ENCODE assay signal across 8 mouse cellular contexts in genomic region chr9:114390749-114391075, GRCm38 (mm10). TPM values are rescaled to one million over a fixed set of nuclear protein-coding genes. Genes with fewer than 3 reads are reported as not detected.
DNase-seq lines count a peak whose midpoint lies in the region; ATAC-seq lines count a peak whose summit lies in the region.

No protein-coding gene starts in this region.

- peak overlapping the region; percentile 71 for H3K4me2 ChIP-seq in kidney, embryonic 16.5 days (replicated peaks; ENCODE audit: low read depth, low read length)
- H3K4me2 ChIP-seq in midbrain, embryonic 15.5 days: peak overlapping the region; percentile 86

- no peak for ATAC-seq in kidney, embryonic 16.5 days (ENCODE audit: low FRiP score, low TSS enrichment)
- no peak for ATAC-seq in midbrain, embryonic 15.5 days (replicated peaks)

- H3K4me1 ChIP-seq in kidney, embryonic 16.5 days (ENCODE audit: insufficient read depth, low read length): peaks cover 19% of the 10 kb centered on the region
- 0 out of 2 replicates have a peak, but pooled peaks cover 8% of the 10 kb centered on the region for H3K4me1 ChIP-seq in brown adipose tissue, adult 24 weeks (ENCODE audit: control insufficient read depth, insufficient read depth, insufficient read length, low read length)
- H3K4me1 ChIP-seq in midbrain, embryonic 15.5 days: peaks cover 6% of the 10 kb centered on the region; the same call in 1 of the 2 replicates

- H3K9ac ChIP-seq in kidney, embryonic 16.5 days (replicated peaks; ENCODE audit: low read length): peak overlapping the region; percentile 92
- H3K9ac ChIP-seq in midbrain, embryonic 15.5 days: peak overlapping the region; percentile 55

- H3K36me3 ChIP-seq in kidney, embryonic 16.5 days (ENCODE audit: insufficient read depth, low read length): 0 out of 2 replicates have a peak, but pooled peaks cover 4% of the 10 kb centered on the region
- H3K36me3 ChIP-seq in midbrain, embryonic 15.5 days (replicated peaks): no peaks in the 10 kb centered on the region

- H3K27me3 ChIP-seq in kidney, embryonic 16.5 days (ENCODE audit: insufficient read depth, low read length): no peaks in the 10 kb centered on the region
- 0 out of 2 replicates have a peak, but pooled peaks cover 3% of the 10 kb centered on the region for H3K27me3 ChIP-seq in midbrain, embryonic 15.5 days (replicated peaks)

- DNase-seq in kidney, postnatal 36 days: no peak
- DNase-seq in induced T-regulatory cell, adult 2 months (ENCODE audit: low read depth): peak; percentile 80
- no peak for DNase-seq in urinary bladder, adult 2 months (ENCODE audit: low spot score)
- no peak for DNase-seq in ovary, postnatal 14 days (ENCODE audit: low spot score)
- DNase-seq in cerebellum, postnatal 25 days: no peak

- no peaks in the 10 kb centered on the region for H3K9me3 ChIP-seq in kidney, embryonic 16.5 days (ENCODE audit: low read length)
- H3K9me3 ChIP-seq in midbrain, embryonic 15.5 days: no peaks in the 10 kb centered on the region

- H3K27ac ChIP-seq in kidney, embryonic 16.5 days (ENCODE audit: low read length): no peak overlapping the region
- no peak overlapping the region for H3K27ac ChIP-seq in brown adipose tissue, adult 24 weeks (replicated peaks; ENCODE audit: low read depth, low read length)
- H3K27ac ChIP-seq in midbrain, embryonic 15.5 days: no peak overlapping the region

- H3K4me3 ChIP-seq in kidney, embryonic 16.5 days (ENCODE audit: low read length): peak overlapping the region; percentile 83
- H3K4me3 ChIP-seq in brown adipose tissue, adult 24 weeks (ENCODE audit: insufficient read depth, low read depth, low read length): peak overlapping the region; percentile 72
- peak overlapping the region; percentile 63 for H3K4me3 ChIP-seq in midbrain, embryonic 15.5 days

- 2% methylated on average over 10 of the region's 10 CpGs for WGBS in kidney, embryonic 16.5 days
- 5% methylated on average over 10 of the region's 10 CpGs for WGBS in midbrain, embryonic 15.5 days

RNA-seq across cellular contexts. Expression of gene Crtap, which starts 0.2 kb away (rescaled TPM):
- polyA plus RNA-seq in kidney, embryonic 16.5 days (2015; fragmentation: Nextera tagmentation; extraction: Ambion mirVana): 139 and 148 TPM in 2 replicates
- polyA plus RNA-seq in brown adipose tissue, adult 24 weeks (2012; ENCODE audit: insufficient read depth, insufficient read length, missing spikeins): 53.4 and 60.5 TPM in 2 replicates
- polyA plus RNA-seq in midbrain, embryonic 15.5 days (2015; fragmentation: Nextera tagmentation; extraction: Ambion mirVana): 22.9 TPM in 2 replicates
- polyA plus RNA-seq in urinary bladder, adult 2 months (2012; rRNA removed): 93.7 and 105 TPM in 2 replicates

RNA-seq across cellular contexts. Expression of gene Glb1, which starts 10.2 kb away (rescaled TPM):
- polyA plus RNA-seq in kidney, embryonic 16.5 days (2015; fragmentation: Nextera tagmentation; extraction: Ambion mirVana): 77.6 and 81.0 TPM in 2 replicates
- polyA plus RNA-seq in brown adipose tissue, adult 24 weeks (2012; ENCODE audit: insufficient read depth, insufficient read length, missing spikeins): 9.2 and 10.5 TPM in 2 replicates
- polyA plus RNA-seq in midbrain, embryonic 15.5 days (2015; fragmentation: Nextera tagmentation; extraction: Ambion mirVana): 26.9 and 27.3 TPM in 2 replicates
- 31.6 and 32.3 TPM in 2 replicates for polyA plus RNA-seq in urinary bladder, adult 2 months (2012; rRNA removed)

RNA-seq across cellular contexts. Expression of gene Tmppe, which starts 10.2 kb away (rescaled TPM):
- 15.3 and 15.9 TPM in 2 replicates for polyA plus RNA-seq in kidney, embryonic 16.5 days (2015; fragmentation: Nextera tagmentation; extraction: Ambion mirVana)
- 1.1 and 1.5 TPM in 2 replicates for polyA plus RNA-seq in brown adipose tissue, adult 24 weeks (2012; ENCODE audit: insufficient read depth, insufficient read length, missing spikeins)
- 10.4 and 11.0 TPM in 2 replicates for polyA plus RNA-seq in midbrain, embryonic 15.5 days (2015; fragmentation: Nextera tagmentation; extraction: Ambion mirVana)
- polyA plus RNA-seq in urinary bladder, adult 2 months (2012; rRNA removed): 5.0 and 5.8 TPM in 2 replicates
